Mouse (Mus musculus): ENCODE measurements around the gene 1700092M07Rik.

The 1700092M07Rik gene

DNA sequence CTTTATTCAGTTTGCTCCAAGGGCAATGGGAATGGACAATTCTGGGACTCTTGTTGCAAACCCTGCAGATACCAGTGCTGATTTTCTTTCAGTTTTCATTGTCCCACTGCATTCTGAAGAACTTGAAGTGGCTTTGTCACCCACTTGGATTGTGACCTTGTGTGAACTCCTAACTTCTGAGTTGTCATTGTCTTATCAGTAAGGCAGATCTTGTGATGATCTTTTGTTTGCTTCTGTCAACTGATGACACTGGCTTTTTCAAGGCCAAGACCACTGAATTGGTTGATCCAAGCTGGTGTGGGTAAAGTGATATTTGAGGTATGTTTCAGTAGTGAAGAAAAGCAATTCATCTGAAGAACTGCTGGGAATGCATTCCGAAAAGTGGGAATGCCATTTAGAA lies 4.9 kb downstream of the 1700092M07Rik start:
- DNase-seq = no peak

DNA sequence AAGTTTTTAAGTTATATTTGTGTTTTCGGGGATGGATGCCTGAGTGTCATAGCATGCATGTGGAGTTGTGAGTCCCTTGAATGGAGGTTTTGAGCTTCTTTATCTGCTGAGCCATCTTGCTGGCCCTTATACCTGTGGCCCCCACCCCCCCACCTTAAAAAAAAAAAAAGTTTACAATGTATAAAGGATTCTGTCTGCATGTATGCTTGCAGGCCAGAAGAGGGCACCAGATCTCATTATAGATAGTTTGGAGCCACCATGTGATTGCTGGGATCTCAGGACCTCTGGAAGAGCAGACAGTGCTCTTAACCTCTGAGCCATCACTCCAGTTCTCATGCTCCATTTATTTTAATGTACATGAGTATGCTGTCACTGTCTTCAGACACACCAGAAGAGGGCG lies 6.8 kb downstream of the 1700092M07Rik start:
- DNase-seq = no peak

DNA sequence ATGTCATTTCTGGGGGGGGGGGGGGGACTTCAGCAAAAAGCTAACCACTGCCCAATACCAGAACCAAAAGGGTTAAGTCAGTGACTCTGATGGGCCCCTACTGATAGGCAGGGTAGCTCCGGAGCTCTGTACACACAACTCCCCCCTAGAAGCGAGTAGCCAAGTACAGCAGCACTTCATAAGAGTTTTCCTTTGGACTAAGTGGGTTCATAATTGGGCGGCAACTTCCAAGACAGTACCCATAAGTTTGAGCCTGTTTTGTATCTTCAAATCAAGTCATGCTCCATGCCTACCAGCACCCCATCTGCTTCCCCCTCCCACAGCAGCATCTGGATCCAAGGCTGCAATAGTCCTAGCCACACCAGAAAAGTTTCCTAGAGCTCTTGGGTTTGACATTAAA lies 15.1 kb downstream of the 1700092M07Rik start:
- no peak for DNase-seq

DNA sequence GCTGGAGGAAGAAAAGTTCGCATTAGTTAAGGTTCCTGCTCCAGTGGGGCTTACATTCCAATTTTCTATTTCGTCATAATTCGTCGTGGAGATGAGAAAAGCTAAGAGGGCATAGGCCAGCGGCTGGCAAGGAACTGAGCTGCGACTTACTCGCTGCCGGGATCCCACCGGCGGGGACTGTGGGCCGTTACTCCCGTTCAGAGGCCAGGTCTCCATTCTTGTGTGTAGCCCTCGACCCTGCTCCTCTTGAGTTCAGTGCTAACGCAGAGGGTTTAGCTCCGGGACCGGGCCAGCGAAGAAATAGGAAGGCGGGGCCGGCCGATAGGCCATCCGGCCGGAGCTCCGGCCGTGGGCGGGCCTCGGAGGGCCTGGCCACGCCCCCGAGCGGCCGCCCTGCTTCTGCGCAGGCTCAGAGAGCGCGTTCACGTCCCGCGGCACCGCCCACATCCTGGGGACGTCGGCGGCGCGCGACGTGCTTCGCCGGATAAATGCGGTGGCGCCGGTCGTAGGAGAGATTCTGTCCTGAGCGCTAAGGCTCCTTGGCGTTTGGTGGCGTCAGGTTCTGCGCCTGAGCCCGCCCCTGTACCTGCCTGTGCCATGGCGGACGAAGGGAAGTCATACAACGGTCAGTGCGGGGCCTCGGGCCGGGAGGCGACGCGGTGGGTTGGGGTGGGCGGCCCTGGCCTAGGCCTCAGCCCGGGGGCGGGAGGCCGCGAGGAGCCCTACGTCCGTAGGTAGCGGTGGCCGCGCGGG lies 16.3 kb downstream of the 1700092M07Rik start, which contains the start of gene Nxf1:
Gene Nxf1 (plus strand): TSS at position 439 of the 753 bp plus-strand sequence.
- DNase-seq = peak; percentile 89 to 92

DNA sequence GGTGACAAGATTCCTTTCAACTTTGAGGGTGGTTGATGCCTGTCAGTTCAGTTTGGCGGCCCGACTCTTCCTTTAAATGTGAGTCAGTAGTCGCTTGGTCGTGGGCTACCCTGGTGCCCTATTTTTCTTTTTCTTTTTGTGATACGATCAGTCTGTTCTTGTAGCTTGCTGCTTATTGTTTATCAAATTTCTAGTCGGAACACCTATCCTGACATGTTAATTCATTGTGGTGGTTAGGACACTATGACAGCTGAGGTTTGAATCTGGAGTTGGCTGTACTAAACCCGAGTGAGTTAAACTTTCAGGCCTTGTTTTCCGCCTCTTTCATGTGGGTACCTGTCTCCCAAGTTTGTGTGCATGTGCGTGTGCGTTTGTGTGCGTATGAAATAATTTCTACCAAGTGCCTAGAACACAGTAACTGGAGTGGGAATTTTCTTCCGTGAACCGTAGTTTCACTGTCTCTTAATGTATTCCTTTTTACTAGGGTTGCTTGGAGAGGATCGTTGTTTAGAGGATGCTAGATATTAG lies 17.0 kb downstream of the 1700092M07Rik start:
- DNase-seq = no peak

DNA sequence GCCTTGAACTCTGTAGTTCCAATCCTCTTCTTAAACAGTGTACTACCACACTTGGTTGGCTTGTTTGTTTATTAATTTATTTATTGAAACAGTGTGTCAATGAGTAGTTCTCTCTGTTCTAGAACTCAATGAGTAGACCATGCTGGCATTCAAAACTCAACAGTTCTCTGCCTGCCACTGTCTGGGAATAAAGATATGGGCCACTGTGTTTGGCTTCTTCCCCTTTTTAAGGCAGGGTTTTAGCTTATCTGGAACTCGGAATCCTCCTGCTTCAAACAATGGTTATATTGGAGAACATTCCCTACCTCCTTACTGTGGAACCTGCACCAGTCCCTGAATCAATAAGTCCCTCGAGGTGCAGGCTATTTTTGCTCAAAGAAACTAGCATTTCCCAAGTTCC lies 18.4 kb downstream of the 1700092M07Rik start:
- DNase-seq = no peak

DNA sequence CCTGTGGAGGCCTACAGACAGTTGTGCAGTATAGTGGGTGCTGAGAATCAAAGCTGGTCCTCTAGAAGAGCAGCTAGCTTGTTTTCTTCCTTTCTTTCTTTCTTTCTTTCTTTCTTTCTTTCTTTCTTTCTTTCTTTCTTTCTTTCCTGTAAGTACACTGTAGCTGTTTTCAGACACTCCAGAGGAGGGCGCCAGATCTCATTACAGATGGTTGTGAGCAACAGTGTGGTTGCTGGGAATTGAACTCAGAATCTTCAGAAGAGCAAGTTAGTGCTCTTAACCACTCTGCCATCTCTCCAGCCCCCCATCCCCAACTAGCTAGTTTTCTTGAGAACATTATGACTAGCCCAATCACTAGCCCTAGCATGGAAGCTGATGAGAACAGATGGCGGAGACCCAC lies 20.2 kb downstream of the 1700092M07Rik start:
- no peak for DNase-seq

GRCm38 (mm10) chr19:8763276-8763675 lies 22.8 kb downstream of the 1700092M07Rik start:
- no peak for DNase-seq

- no peak for DNase-seq
These were observed 25.0 kb downstream of the 1700092M07Rik start for GRCm38 (mm10) chr19:8765562-8765961.

DNA sequence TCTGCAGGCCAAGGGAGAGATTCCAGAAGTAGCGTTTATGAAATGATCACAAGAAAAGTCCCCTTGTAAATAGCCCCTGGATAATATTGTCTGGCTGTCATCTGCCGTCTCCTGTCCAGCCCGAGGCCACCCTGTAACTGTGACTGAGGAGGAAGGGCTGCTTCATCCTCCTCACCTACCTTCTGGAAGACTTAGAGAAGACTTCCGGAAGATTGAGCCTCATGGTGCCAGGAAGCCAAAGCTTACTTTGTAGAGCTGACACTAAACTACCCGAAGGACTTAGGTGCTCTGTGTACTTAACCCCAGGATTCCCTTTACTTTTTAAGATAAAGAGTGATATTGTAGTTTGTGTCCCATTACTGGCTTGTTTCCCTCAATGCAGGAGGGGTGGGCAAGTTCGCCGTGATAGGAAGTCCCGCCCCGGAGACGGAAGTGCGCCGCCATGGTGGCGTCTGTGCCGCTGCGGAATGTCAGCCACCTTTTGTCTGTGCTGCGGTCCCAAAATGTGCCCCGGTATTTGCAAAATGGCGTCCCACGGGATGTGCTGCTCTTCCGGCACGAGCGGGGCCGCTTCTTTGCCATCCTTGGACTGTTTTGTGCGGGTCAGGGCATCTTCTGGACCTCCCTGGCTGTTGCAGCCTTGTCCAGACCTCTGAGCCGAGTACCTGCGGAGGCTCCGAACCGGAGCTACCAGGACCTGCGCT lies 30.2 kb downstream of the 1700092M07Rik start, which contains the start of gene Tmem223:
Gene Tmem223 (plus strand): TSS at position 430 of the 704 bp plus-strand sequence.
- DNase-seq = peak; percentile 79 to 83

GRCm38 (mm10) chr19:8772996-8773395 lies 32.5 kb downstream of the 1700092M07Rik start:
- DNase-seq = no peak

DNA sequence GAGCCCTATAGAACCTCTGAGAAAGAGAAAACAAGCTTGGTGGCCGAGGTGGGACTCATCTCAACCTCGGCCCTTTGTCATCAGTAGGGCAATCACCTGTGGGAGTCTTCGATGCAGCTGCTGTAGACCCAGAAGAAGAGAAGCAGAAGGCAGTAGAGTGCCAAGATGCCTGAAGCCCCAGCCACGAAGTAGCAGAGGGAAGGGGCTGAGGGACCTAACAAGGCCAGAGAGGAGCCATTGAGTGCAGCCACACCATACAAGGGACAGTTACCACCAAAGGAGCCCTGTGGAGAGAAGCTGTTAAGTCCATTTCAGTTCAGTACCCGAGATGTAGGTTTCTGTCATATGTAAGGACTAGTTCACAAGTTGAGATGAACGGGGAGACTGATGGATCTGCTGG lies 32.9 kb downstream of the 1700092M07Rik start:
- no peak for DNase-seq

DNA sequence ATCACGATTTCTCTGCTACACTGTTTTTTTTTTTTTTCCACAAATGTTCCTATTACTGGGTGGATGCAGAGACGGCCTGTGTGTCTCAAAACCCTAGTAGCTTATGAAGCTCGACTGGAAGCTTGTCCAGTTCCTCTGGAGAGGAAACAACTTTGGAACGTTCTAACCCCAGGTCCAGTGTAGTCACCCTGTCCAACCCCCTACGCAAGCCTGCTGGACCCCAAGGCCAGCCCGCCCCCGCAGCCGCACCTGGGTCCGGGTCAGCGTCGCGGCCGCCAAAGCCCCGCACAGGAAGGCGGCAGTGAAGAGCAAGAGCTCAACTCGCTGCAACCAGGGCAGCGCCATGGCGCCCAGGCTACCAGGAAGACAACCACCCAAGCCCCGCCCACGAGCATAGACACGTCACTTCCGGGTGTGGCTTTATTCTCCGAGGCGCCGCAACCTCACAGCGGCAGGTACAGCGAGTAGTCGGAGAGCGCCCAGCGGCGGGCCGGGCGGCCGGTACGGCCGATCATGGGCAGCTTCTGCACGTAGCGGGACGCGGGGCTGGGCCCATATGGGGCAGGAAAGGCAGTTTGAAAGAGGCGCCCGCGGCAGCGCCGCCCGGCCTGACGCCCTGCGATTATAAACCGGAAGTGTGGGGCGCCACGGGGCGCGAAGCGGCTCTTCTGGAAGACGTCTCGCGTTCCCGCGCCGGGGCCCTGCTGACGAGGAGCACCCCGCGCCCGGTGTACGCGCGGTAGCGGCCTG lies 33.7 kb downstream of the 1700092M07Rik start, which contains the start of gene Tmem179b:
Gene Tmem179b (minus strand): TSS at position 382 of the 750 bp plus-strand sequence.
- peak; percentile 95 for DNase-seq

- DNase-seq = no peak
These were observed 34.5 kb downstream of the 1700092M07Rik start for GRCm38 (mm10) chr19:8774951-8775421.

DNA sequence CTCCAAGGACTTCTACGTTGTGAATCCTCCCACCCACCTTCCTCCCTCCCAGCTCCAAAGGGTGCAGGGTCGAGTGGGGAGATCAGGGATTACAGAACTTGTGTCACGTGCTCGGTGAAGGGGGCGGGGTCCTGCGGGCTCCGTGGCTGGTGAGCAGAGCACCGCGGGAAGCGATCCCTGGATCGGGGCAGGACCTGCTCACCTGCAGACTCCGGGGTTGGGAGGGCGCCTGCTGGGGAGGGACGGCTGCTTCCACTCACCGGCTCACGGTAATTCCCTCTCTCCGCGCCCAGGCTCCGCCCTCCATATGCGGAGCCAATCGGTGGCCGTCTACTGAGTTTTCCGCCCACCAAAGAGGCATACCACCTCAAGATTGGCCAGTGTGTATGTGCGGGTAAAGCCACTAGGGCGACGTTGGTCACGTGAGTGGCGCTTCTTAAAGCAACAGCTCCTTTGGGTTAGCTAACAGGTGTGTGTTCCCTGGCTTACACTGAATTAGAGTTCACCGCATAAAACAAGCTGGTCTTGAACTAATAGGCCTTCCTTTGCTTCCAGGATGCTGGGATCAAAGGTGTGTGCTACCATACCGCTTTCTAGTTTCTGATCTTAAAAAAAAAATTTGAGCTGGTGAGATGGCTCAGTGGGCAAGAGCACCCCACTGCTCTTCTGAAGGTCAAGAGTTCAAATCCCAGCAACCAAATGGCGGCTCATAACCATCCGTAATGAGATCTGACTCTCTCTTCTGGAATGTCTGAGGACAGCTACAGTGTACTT lies 45.7 kb downstream of the 1700092M07Rik start, which contains the start of gene Taf6l:
Gene Taf6l (minus strand): TSS at position 410 of the 774 bp plus-strand sequence.
- DNase-seq = peak; percentile 96

DNA sequence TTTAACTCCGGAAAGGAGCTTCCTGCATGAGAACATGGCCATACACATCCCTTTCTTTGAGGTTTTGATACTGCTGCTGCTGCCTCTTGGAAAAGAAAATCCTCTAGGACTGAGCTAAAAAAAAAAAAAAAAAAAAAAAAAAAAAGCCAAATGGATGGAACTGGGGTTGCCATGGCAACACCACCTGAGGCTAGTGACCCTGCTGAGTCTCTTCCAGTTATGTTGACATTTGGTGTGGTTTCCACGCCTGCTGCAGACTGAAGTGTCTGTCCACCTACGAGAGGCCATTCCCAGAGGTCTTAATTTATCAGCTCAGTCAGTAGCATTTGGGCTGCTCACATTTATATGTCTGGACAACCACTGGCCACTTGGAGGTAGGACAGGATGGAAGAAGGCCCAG lies 48.0 kb downstream of the 1700092M07Rik start:
- DNase-seq = no peak

- DNase-seq = no peak
These were observed 48.7 kb downstream of the 1700092M07Rik start for GRCm38 (mm10) chr19:8789171-8789570.

- DNase-seq = no peak
These were observed 49.7 kb downstream of the 1700092M07Rik start for GRCm38 (mm10) chr19:8790171-8790570.

All from lung, adult 18-20 months (tissue).